Mouse (Mus musculus): Measurements from ENCODE around the gene Hpd. TPM values are rescaled to one million over a fixed set of nuclear protein-coding genes. Genes with fewer than 3 reads are reported as not detected.

Gene Hpd
- total RNA-seq, 2 experiments from 2014 or later = not detected

GRCm38 (mm10) chr5:123171646-123172350, 10.7 kb downstream of the Hpd start:
- DNase-seq (ENCODE audit: extremely low spot score in 1 of 2, low spot score in 2 of 2) = peak; percentile 77 to 87
- peak; percentile 99 for TF ChIP-seq CTCF (IDR thresholded peaks at IDR 0.05)
- Histone ChIP-seq H3K27ac (no peak overlapping the region), H3K4me3 (peak overlapping the region; percentile 6; the same call in 1 of the 2 replicates)
- intact Hi-C loops (cut with DNase I) = loop anchor here (1.0 to 10.0 kb wide), 5 partner anchors 39 to 247 kb away; partner anchors contain the start of gene Rhof

GRCm38 (mm10) chr5:123170365-123170764, 12.2 kb downstream of the Hpd start:
- H3K27ac ChIP-seq = no peak overlapping the region
- intact Hi-C loops (cut with DNase I) = loop anchor here (5.0 to 10.0 kb wide), 2 partner anchors 203 to 246 kb away; no protein-coding TSS in a partner anchor
- H3K4me3 ChIP-seq = no peak overlapping the region
- no peak for DNase-seq (ENCODE audit: extremely low spot score in 1 of 2, low spot score in 2 of 2)
- TF ChIP-seq CTCF (IDR thresholded peaks at IDR 0.05) = no peak

- no peak for DNase-seq (ENCODE audit: extremely low spot score in 1 of 2, low spot score in 2 of 2)
- TF ChIP-seq CTCF (IDR thresholded peaks at IDR 0.05) = no peak
- intact Hi-C loops (cut with DNase I) = no loop called here
- Histone ChIP-seq H3K27ac (no peak within 1 kb of the TSS), H3K4me3 (no peak within 1 kb of the TSS)
Observed at GRCm38 (mm10) chr5:123169284-123169683, 13.2 kb downstream of the Hpd start, which contains the start of gene Psmd9. Psmd9 (plus strand) TSS chr5:123169413.

GRCm38 (mm10) chr5:123167591-123167990, 14.9 kb downstream of the Hpd start:
- no peak overlapping the region for H3K27ac ChIP-seq
- intact Hi-C loops (cut with DNase I) = no loop called here

GRCm38 (mm10) chr5:123166437-123166836, 16.1 kb downstream of the Hpd start:
- no peak overlapping the region for H3K4me3 ChIP-seq
- no peak for TF ChIP-seq CTCF (IDR thresholded peaks at IDR 0.05)
- intact Hi-C loops (cut with DNase I) = no loop called here
- DNase-seq (ENCODE audit: extremely low spot score in 1 of 2, low spot score in 2 of 2) = no peak
- H3K27ac ChIP-seq = no peak overlapping the region

More at GRCm38 (mm10) chr5:123167591-123167990, 14.9 kb downstream of the Hpd start:
- no peak for TF ChIP-seq CTCF (IDR thresholded peaks at IDR 0.05)
- no peak for DNase-seq (ENCODE audit: extremely low spot score in 1 of 2, low spot score in 2 of 2)
- no peak overlapping the region for H3K4me3 ChIP-seq

GRCm38 (mm10) chr5:123162942-123163341, 19.6 kb downstream of the Hpd start:
- no peak overlapping the region for H3K27ac ChIP-seq
- TF ChIP-seq CTCF (IDR thresholded peaks at IDR 0.05) = no peak; the same call in 1 of the 2 replicates
- DNase-seq (ENCODE audit: extremely low spot score in 1 of 2, low spot score in 2 of 2) = no peak
- no peak overlapping the region for H3K4me3 ChIP-seq
- intact Hi-C loops (cut with DNase I) = no loop called here

GRCm38 (mm10) chr5:123160341-123160740, 22.2 kb downstream of the Hpd start:
- intact Hi-C loops (cut with DNase I) = no loop called here
- Histone ChIP-seq H3K4me3 (no peak overlapping the region), H3K27ac (no peak overlapping the region)
- DNase-seq (ENCODE audit: extremely low spot score in 1 of 2, low spot score in 2 of 2) = no peak
- TF ChIP-seq CTCF (IDR thresholded peaks at IDR 0.05) = no peak

- TF ChIP-seq CTCF (IDR thresholded peaks at IDR 0.05) = no peak
- DNase-seq (ENCODE audit: extremely low spot score in 1 of 2, low spot score in 2 of 2) = no peak
- H3K4me3 ChIP-seq = no peak overlapping the region
- H3K27ac ChIP-seq = no peak overlapping the region
- intact Hi-C loops (cut with DNase I) = no loop called here
Observed at GRCm38 (mm10) chr5:123159866-123160265, 22.7 kb downstream of the Hpd start.

- intact Hi-C loops (cut with DNase I) = no loop called here
- no peak for DNase-seq (ENCODE audit: extremely low spot score in 1 of 2, low spot score in 2 of 2)
- H3K27ac ChIP-seq = no peak overlapping the region
- TF ChIP-seq CTCF (IDR thresholded peaks at IDR 0.05) = no peak
- no peak overlapping the region for H3K4me3 ChIP-seq
Observed at GRCm38 (mm10) chr5:123159446-123159845, 23.1 kb downstream of the Hpd start.

GRCm38 (mm10) chr5:123157972-123158371, 24.6 kb downstream of the Hpd start:
- no peak for TF ChIP-seq CTCF (IDR thresholded peaks at IDR 0.05)
- intact Hi-C loops (cut with DNase I) = no loop called here

GRCm38 (mm10) chr5:123156763-123157162, 25.8 kb downstream of the Hpd start:
- Histone ChIP-seq H3K4me3 (no peak overlapping the region), H3K27ac (no peak overlapping the region)
- peak; percentile 56 for TF ChIP-seq CTCF (IDR thresholded peaks at IDR 0.05)
- intact Hi-C loops (cut with DNase I) = no loop called here
- DNase-seq (ENCODE audit: extremely low spot score in 1 of 2, low spot score in 2 of 2) = no peak

More at GRCm38 (mm10) chr5:123157972-123158371, 24.6 kb downstream of the Hpd start:
- DNase-seq (ENCODE audit: extremely low spot score in 1 of 2, low spot score in 2 of 2) = no peak
- H3K27ac ChIP-seq = no peak overlapping the region
- no peak overlapping the region for H3K4me3 ChIP-seq

- intact Hi-C loops (cut with DNase I) = no loop called here
- Histone ChIP-seq H3K27ac (no peak overlapping the region), H3K4me3 (no peak overlapping the region)
- peak; percentile 79 for TF ChIP-seq CTCF (IDR thresholded peaks at IDR 0.05)
- DNase-seq (ENCODE audit: extremely low spot score in 1 of 2, low spot score in 2 of 2) = peak in 1 of 2 experiments; percentile 58
Observed at GRCm38 (mm10) chr5:123155425-123155824, 27.1 kb downstream of the Hpd start.

- no peak for TF ChIP-seq CTCF (IDR thresholded peaks at IDR 0.05)
- Histone ChIP-seq H3K4me3 (no peak overlapping the region), H3K27ac (no peak overlapping the region)
- no peak for DNase-seq (ENCODE audit: extremely low spot score in 1 of 2, low spot score in 2 of 2)
- intact Hi-C loops (cut with DNase I) = loop anchor here (5.0 kb wide), 1 partner anchor 86 kb away; the partner anchor contains the start of gene Tmem120b
Observed at GRCm38 (mm10) chr5:123152901-123153300, 29.6 kb downstream of the Hpd start.
